Mouse (Mus musculus): ENCODE measurements around the gene Fcnb. TPM values are rescaled to one million over a fixed set of nuclear protein-coding genes. Genes with fewer than 3 reads are reported as not detected.

Fcnb gene
- polyA plus RNA-seq, 1 experiment from 2014 or later: 0.40 TPM

GRCm38 (mm10) chr2:28039647-28040325 lies 44.9 kb downstream of the Fcnb start:
- Histone ChIP-seq H3K36me3 (peaks cover 3% of the 10 kb centered on the region; the same call in 1 of the 2 replicates), H3K9ac (no peak overlapping the region), H3K9me3 (no peaks in the 10 kb centered on the region), H3K4me1 (replicated peaks) (no peaks in the 10 kb centered on the region), H3K4me2 (replicated peaks) (no peak overlapping the region), H3K4me3 (replicated peaks) (no peak overlapping the region), H3K27ac (no peak overlapping the region), H3K27me3 (replicated peaks) (no peaks in the 10 kb centered on the region)
- 95% methylated on average over 10 of the region's 10 CpGs for WGBS
- ATAC-seq: no peak

- no peaks in the 10 kb centered on the region for H3K4me1 ChIP-seq (replicated peaks)
- H3K9me3 ChIP-seq: no peaks in the 10 kb centered on the region
- H3K9ac ChIP-seq: no peak overlapping the region
- H3K4me2 ChIP-seq (replicated peaks): no peak overlapping the region
- WGBS: 78% methylated on average over 14 of the region's 14 CpGs
- no peaks in the 10 kb centered on the region for H3K27me3 ChIP-seq (replicated peaks)
- no peak overlapping the region for H3K27ac ChIP-seq
- H3K36me3 ChIP-seq: peaks cover 5% of the 10 kb centered on the region; the same call in 1 of the 2 replicates
- no peak for ATAC-seq
- no peak overlapping the region for H3K4me3 ChIP-seq (replicated peaks)
These were observed 46.1 kb downstream of the Fcnb start for GRCm38 (mm10) chr2:28038391-28039096.

GRCm38 (mm10) chr2:28037505-28038390 lies 46.9 kb downstream of the Fcnb start:
- Histone ChIP-seq H3K4me1 (replicated peaks) (no peaks in the 10 kb centered on the region), H3K27ac (no peak overlapping the region), H3K9me3 (no peaks in the 10 kb centered on the region), H3K36me3 (peaks cover 7% of the 10 kb centered on the region; the same call in 1 of the 2 replicates), H3K27me3 (replicated peaks) (no peaks in the 10 kb centered on the region), H3K4me2 (replicated peaks) (no peak overlapping the region), H3K9ac (no peak overlapping the region), H3K4me3 (replicated peaks) (no peak overlapping the region)
- WGBS: 64% methylated on average over 12 of the region's 12 CpGs
- no peak for ATAC-seq

- ATAC-seq: no peak
- H3K27me3 ChIP-seq (replicated peaks): no peaks in the 10 kb centered on the region
- no peak overlapping the region for H3K4me2 ChIP-seq (replicated peaks)
- H3K9ac ChIP-seq: no peak overlapping the region
- no peak overlapping the region for H3K4me3 ChIP-seq (replicated peaks)
- 87% methylated on average over 13 of the region's 13 CpGs for WGBS
- H3K4me1 ChIP-seq (replicated peaks): no peaks in the 10 kb centered on the region
- no peak overlapping the region for H3K27ac ChIP-seq
- no peaks in the 10 kb centered on the region for H3K9me3 ChIP-seq
- peaks cover 11% of the 10 kb centered on the region; the same call in 1 of the 2 replicates for H3K36me3 ChIP-seq
These were observed 47.9 kb downstream of the Fcnb start for GRCm38 (mm10) chr2:28036788-28037187.

GRCm38 (mm10) chr2:28034011-28034710 lies 50.5 kb downstream of the Fcnb start:
- no peak for ATAC-seq

GRCm38 (mm10) chr2:28032469-28032868 lies 52.2 kb downstream of the Fcnb start:
- Histone ChIP-seq H3K27ac (no peak overlapping the region), H3K4me2 (replicated peaks) (no peak overlapping the region), H3K9ac (no peak overlapping the region), H3K4me3 (replicated peaks) (no peak overlapping the region), H3K27me3 (replicated peaks) (no peaks in the 10 kb centered on the region), H3K9me3 (no peaks in the 10 kb centered on the region), H3K36me3 (peaks cover 11% of the 10 kb centered on the region; the same call in 1 of the 2 replicates), H3K4me1 (replicated peaks) (no peaks in the 10 kb centered on the region)
- no peak for ATAC-seq
- 89% methylated on average over 11 of the region's 11 CpGs for WGBS

More at GRCm38 (mm10) chr2:28034011-28034710, 50.5 kb downstream of the Fcnb start:
- peaks cover 9% of the 10 kb centered on the region; the same call in 1 of the 2 replicates for H3K36me3 ChIP-seq
- no peak overlapping the region for H3K27ac ChIP-seq
- H3K4me2 ChIP-seq (replicated peaks): no peak overlapping the region
- H3K4me3 ChIP-seq (replicated peaks): no peak overlapping the region
- H3K9ac ChIP-seq: no peak overlapping the region
- H3K9me3 ChIP-seq: no peaks in the 10 kb centered on the region
- H3K27me3 ChIP-seq (replicated peaks): no peaks in the 10 kb centered on the region
- WGBS: 85% methylated on average over 13 of the region's 13 CpGs
- no peaks in the 10 kb centered on the region for H3K4me1 ChIP-seq (replicated peaks)

GRCm38 (mm10) chr2:28031860-28032259 lies 52.8 kb downstream of the Fcnb start:
- Histone ChIP-seq H3K27ac (no peak overlapping the region), H3K36me3 (peaks cover 11% of the 10 kb centered on the region; the same call in 1 of the 2 replicates), H3K9ac (no peak overlapping the region), H3K9me3 (no peaks in the 10 kb centered on the region), H3K4me3 (replicated peaks) (no peak overlapping the region), H3K4me1 (replicated peaks) (no peaks in the 10 kb centered on the region), H3K4me2 (replicated peaks) (no peak overlapping the region), H3K27me3 (replicated peaks) (no peaks in the 10 kb centered on the region)
- WGBS: 81% methylated on average over 9 of the region's 9 CpGs
- ATAC-seq: no peak

Other genes starting within 250 kb of the Fcnb start
- 96.3 and 97.9 TPM in 2 replicates for gene Col5a1, start 198.5 kb downstream of the Fcnb start, polyA plus RNA-seq (2015; fragmentation: Nextera tagmentation; extraction: Ambion mirVana)
- 20.1 and 21.8 TPM in 2 replicates for gene Olfm1, start 108.1 kb upstream of the Fcnb start, polyA plus RNA-seq (2015; fragmentation: Nextera tagmentation; extraction: Ambion mirVana)